Mouse (Mus musculus) liver, postnatal 0 days (tissue): ENCODE measurements around the gene Shisa4.

Experiments
- CTCF ChIP-seq: sonication (generic); IDR thresholded peaks from 2 replicates; pipeline ENCODE4 v1.5.1; 2016; ENCODE audit warnings: antibody characterized with exemption, low read depth
- EP300 ChIP-seq: IDR thresholded peaks from 2 replicates; pipeline ENCODE4 v1.6.1; 2016; ENCODE audit warnings: antibody characterized with exemption, low read depth, mild to moderate bottlenecking

GRCm38 (mm10) chr1:135367005-135367404 lies 8.0 kb downstream of the Shisa4 start:
- no peak for TF ChIP-seq EP300
- TF ChIP-seq CTCF, result no peak
